Mouse (Mus musculus): ENCODE measurements around the gene Gys1.

GRCm38 (mm10) chr7:45486761-45487415, 52.2 kb downstream of the Gys1 start, which contains the start of gene Gm45808:
- TF ChIP-seq CTCF (IDR thresholded peaks at IDR 0.05; ENCODE audit: low read depth, low read length) (no peak), EP300 (IDR thresholded peaks at IDR 0.05; ENCODE audit: insufficient read depth, low read depth, low read length) (no peak)
